Mouse (Mus musculus) heart, adult 11 months (tissue): ENCODE measurements around the gene Prrt1.

Experiments used
- DNase-seq: peaks from one replicate; pipeline ENCODE4 v3.0.0; 2022

Prrt1 gene

DNA sequence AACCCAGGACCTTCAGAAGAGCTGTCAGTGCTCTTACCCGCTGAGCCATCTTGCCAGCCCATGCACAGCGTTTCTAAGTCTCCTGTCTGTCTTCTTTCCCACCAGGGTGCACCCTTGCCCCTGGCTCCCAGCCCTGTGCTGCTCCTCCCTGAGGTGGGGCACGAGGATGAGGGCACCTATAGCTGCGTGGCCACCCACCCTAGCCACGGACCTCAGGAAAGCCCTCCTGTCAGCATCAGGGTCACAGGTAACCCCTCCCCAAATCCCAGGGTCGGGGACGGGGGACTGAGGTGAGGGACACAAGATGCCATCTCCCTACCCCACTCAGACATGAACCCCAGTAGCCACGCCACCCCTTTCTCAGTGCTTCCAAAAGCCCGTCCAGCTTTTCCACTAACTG is 29.4 kb upstream of the Prrt1 start:
- no peak for DNase-seq

DNA sequence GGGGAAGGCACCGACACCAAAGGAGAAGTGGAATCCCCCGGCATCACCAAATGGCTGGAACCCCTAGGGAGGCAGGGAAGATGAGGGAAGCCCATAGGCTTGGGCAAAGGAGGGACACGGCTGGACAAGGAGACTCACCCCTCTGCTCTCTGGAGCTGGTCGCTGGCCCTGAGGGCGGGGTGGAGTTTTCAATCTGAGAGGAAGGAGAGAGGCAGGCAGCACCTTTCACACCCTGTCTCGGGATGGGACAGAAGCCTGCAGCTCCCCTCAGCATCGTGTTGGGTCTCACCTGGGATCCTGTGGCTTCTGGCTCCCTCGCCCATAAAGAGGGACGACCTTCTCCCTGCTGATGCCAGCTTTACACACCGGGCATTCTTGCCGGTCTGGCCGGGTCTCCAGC is 27.5 kb upstream of the Prrt1 start:
- DNase-seq: no peak

DNA sequence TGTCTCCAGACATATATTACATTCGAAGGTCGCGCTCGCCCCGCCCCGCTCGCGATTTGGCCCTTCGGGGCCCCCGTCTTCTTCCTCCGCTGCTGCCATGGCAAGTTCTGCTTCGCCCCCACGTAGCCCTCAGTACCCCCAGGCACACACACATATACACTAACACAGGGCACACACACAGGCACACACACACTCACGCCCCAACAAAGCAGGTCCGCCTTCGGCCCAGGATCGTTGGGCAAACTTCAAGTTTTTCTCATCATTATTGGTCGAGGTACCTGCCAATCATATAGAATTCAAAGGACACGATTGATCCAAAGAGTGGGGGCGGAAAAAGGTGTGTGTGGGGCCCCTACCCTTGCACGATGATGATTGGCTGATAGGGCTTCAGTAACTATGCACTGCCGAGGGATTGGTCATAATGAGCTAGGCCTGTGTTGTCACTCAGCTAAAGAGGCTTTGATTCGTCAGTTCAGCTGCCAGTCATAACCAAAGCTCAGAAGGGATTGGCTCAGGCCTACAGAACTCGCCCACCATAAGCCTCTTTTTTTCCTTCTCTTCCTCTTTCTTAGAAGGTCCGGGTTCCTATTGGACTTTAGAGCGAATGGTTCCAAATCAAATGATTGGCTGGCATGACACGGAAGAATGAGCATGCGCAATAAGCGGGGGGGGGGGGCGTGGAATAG is 25.8 kb upstream of the Prrt1 start, which contains the start of gene Rnf5:
Rnf5 (minus strand) TSS at position 316 of the 686 bp plus-strand sequence.
- DNase-seq: peak; percentile 100

DNA sequence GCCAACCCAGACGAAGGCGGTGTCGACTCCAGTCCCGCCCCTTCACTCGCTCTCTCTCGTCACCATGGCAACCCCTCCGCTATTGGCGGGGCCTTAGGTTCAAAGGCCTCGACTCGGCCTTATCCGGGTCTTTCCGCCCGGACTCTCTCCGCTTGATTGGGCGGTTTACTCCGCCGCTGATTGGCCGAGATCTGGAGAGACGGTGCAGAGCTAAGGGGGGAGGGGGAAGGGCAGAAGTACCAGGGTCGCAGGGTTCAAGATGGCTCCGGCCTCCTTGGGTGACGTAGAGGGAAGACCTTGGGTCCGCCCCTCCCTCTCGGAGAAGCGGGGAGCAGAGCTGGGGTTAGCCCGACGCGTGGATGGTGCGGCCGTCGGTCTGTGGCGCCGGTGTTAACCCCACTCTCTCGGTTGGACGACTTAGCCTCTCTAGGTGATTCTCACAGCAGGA is 25.2 kb upstream of the Prrt1 start, which contains the start of gene Agpat1:
Agpat1 (plus strand) TSS at position 202 of the 448 bp plus-strand sequence.
- DNase-seq: peak; percentile 100

DNA sequence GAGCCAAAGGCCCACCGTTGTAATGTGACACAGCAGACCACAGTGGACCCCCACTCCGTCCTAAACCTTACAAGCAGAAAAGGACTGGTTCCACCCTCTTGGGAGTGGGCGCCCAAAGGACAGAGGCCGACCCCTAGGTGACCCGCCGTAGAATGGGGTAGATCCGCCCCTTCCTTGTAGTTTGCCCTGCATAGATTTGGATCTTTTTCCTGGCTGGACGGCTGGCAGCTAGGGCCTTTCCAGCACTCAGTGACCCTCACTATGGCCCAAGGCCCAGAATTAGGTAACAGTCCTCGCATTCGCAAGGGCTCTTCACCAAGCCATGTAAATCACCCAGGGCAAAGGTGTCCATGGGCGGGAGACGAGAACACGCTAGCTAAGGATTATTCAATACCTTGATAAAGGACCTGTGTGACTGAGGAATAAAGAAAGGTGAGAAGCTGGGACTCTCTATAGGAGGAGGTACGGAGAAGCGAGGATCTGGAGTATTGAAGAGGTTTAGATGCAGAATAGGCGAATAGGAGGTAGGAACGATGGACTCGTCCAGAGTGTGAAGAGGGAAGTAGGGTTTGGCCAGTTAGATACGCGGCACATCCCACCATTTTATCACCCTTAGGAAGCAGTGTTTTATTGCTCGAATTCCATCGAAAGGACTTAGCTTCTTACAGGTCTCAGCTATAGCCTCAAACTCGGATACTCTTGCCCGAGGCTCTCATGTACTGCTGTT is 24.7 kb upstream of the Prrt1 start:
- peak; percentile 94 for DNase-seq

DNA sequence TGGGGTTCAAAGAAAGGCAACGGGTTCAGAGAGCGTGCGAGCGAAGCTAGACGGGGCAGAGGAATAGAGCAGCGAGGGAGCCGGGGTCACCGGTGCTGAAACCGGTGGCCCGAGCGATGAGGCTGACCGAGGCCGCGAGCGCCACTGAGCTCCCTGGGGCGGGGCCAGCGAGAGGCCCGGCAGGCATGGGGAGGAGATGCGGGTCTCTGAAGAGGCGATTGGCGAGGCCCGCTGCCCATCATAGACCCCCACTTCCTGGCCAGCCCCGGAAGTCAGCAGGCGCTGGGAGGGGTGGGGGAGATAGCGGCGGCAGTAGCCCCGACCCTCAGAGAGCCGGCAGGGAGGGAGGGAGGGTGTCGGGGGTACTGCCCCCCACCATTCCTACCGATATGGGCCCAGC is 23.7 kb upstream of the Prrt1 start:
- peak; percentile 100 for DNase-seq

DNA sequence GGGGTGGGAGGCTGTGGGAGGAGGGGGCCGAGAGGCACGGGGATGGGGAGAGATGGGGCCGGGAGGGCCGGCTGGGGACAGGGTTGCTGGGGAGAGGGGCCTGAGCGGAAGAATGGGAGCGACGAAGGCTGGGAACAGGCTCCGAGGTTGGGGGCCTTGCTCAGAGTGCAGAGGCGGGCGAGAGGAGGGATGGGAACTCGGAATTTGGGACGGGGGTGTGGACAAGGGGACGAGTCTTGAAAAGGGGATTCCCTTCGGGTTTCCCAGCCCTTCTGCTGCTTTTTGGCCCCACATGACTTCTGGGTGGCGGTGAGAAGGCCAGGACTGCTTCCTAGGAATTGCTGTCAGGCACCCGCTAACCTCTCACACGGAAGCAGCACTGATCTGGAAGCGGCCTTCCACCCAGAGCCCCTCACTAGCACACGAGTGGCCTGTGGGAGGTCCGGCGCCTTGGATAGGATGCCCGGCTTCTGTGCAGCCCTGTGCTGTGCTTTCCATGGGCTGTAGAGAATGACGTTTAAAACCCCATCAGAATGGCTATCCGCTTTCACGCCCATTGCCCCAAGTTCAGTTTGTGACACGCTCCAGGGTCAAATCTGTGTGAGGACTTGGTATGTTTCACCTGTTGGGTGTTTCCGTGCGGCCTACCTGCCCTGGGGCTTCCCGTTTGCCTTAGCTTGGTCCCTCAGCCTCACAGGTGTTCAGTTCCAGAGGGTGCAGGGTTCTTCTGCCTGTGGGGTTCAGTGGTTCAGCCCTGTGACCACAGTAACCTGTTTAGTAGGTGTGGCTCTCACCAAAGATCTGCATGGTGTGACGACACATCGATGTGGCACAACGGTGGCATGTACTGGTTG is 22.9 kb upstream of the Prrt1 start:
- DNase-seq: peak; percentile 95

DNA sequence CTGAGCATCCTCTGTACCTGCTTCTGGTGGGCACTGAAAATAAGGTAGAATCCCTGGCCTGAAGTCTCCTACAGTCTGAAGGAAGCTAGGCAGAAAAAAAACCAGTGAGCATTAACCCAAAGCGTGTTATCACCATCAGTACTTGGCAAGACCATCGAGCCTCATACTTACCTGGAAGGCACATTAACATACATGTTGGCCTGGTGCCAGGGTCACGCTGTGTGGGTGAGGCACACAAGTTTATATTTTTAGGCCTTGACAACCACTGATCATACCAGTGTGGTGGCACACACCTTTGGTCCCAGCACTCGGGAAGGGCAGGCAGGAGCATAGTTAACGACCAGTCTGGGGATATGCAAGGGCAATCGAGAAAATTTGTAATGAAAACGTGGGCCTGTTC is 21.3 kb upstream of the Prrt1 start:
- DNase-seq: no peak

DNA sequence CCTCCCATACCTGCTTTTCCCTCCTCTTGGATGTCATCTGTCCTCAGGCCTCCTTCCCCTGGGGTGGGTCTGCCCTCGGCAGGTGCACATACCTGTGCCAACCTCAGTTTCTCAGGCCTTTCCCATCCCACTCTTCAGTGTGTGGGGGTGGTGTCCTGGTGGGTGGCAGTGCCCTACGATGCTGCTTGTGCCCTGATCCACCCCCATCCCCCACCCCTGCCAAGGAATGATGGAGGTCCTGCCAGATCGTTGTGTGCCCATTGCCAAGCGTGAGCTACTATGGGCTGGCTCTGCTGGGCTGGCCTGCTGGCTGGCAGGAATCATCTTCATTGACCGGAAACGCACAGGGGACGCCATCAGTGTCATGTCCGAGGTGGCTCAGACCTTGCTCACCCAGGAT is 18.3 kb upstream of the Prrt1 start:
- no peak for DNase-seq

DNA sequence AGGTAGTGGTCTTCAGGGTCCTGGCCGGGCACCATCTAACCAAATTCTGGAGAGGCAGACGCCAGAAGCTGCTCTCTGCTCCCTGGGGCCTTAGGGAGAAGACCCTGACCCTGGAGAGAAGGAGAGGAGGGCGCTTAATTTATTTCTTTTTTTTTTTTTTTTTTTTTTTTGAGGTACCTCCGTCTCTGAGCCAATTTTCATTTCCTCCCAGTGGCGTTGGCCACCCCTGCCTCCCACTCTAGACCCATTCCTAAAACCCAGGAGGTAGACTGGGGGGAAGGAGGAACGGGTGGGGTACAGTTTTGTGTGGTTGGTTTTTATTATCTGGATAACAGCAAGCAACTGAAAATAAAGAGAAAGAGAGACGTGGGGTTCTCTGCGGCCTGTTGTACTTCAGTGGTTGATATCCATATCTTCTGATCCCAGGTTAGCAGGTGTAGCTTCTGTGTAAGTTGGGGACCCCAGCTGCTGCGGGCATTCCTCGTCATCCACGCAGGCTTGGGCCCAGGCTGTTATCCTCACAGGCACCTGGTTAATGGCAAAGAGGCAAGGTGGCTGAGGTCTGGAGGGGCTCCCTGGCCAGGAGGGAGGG is 16.2 kb upstream of the Prrt1 start:
- DNase-seq: no peak

DNA sequence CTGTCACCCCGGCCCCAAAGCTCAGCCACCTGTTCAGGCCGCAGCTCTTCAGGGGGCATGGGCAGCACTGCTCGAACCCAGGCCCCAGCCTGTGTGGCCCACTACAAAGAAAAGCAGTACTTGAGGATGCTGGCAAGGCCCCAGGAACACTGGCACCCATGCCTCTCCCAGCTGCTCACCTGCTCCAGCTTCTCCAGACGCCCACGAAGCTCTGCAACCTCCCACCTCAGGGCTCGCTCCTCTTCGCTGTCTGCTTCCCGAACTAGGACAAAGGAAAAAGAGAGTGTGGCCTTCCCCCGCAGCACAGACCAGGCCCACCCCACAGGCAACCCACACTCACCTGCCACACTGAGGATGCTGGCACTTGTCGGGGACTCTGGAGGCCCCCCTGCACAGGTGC is 15.5 kb upstream of the Prrt1 start:
- DNase-seq: no peak

DNA sequence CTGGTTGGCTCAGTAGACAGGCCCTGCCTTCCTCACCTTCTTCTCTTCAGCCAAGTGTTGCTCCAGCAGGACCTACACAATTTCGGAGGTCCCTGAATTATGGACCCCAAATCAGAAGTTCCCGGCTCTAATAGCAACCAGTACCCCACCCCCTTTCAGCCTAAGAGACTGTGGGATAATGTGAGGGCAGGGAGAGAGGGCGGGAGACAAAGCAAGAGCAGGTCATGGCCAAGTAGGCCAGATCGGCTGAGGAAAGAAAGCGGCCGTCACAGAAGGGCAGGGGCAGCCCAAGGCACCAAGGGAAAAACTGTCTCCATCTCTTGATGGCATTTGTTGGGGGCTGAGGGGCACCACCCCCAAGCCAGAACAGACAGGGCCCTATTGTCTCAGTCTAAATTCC is 13.5 kb upstream of the Prrt1 start, which contains the start of gene Egfl8:
Egfl8 (minus strand) TSS at position 101 of the 400 bp plus-strand sequence.
- no peak for DNase-seq

DNA sequence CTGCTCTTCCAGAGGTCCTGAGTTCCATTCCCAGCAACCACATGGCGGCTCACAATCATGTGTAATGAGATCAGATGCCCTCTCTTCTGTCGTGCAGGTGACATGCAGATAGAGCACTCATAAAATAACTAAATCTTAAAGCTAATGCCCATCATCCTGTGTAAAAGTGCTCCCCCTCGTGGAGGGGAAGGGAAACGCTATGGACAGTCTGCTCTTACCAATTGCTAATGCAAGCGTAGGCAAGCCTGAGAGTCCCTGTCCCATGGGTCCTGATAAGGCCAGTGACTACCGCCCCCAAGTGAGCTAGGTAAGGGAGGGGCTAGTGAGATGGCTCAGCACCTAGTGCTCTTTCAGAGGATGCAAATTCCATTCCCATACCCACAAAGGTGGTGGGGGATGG is 10.3 kb upstream of the Prrt1 start:
- DNase-seq: no peak

DNA sequence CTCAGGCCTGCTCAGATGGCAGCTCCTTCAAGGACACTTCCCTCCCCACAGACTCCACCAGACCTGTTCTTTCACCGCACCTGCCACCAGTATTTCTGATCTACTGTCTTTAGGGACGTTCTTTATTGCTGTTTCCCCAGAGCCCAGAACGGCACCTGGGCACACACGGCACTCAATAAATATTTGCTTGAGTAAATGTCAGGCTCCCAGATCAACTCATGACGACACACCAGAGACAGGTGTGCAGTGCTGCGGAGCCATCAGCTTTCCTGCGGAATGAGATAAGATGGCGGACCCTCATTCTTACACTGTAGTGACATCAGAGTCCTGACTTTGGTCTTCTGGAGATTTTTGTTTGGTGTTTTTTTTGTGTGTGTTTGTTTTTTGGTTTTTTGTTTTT is 8.3 kb upstream of the Prrt1 start:
- DNase-seq: no peak

DNA sequence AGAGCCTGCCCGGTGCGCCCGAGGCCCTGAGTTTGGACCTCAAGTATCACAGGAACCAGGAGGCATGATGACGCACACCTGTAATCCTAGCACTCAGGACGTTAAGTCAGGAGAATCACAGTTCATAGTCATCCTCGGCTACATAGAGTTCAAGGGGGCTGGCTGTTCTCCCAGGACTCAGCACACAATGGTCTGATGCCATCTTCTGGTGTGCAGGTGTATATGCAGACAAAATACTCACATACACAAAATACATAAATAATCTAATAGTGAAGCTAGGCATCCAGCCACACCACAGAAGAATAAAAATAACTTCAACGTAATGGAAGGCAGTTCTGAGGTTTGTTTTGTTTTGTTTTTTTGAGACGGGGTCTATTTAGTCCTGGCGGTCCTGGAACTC is 6.2 kb upstream of the Prrt1 start:
- no peak for DNase-seq

DNA sequence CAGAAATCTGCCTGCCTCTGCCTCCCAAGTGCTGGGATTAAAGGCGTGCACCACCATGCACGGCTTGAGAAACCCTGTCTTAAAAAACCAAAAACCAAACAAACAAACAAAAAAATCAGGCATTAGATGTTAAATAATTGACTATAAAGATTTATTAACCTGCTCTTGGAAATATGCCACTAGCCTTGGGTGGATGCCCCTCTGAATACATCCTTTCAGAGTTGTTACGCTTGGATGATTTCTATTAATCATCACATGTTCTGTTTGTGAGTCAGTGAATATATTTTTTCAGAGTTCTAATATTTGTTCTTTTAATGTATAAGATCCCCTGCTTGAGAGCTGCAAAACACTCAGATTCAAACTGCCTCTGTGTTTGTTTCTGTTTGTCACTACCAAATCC is 4.4 kb upstream of the Prrt1 start:
- DNase-seq: no peak

DNA sequence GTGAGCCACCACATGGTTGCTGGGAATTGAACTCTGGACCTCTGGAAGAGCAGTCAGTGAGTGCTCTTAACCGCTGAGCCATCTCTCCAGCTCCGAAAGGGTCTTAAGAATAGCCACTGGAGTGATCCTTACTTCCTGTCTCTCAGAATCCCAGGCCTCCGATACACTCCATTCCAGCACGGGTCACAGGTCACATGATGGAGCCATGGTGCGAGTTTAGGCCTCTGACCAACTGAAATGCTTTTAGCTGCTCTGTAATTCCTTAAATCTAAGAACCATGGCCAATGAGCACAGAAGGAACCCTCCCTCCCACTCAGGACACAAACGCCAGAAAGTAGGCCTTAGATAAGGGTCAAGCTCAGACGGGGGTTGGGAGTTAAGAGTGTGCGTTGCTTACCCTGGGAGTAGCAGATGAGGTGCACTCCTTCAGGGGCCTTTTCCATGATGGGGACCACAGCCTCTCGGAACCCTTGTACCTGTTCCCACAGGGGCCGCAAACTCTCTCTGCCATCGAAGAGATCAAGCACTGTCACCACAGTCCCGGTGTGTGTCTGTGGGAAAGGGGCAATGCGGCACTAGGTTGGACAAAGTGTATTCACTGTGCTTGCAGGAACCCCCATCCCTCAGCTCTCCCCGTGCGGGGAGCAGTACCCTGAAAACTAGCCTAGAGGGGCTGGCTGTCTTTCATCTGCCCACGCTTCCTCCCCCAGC is 3.1 kb upstream of the Prrt1 start:
- no peak for DNase-seq

DNA sequence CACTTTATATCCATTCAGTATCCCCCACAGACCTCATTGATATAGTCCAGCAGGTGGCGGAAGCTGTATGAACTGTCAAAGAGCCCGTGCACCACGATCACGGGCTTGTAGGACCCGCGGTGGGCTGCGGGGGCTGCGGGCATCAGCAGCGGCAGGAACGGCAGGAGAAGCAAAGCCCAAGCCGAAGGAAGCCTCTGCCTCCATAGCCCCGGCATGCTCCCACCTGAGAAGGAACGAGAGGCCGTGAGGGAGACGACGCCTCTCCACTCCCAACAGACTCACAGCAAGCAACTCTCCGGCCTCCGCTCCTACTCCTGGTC is 2.6 kb upstream of the Prrt1 start:
- peak; percentile 96 for DNase-seq

DNA sequence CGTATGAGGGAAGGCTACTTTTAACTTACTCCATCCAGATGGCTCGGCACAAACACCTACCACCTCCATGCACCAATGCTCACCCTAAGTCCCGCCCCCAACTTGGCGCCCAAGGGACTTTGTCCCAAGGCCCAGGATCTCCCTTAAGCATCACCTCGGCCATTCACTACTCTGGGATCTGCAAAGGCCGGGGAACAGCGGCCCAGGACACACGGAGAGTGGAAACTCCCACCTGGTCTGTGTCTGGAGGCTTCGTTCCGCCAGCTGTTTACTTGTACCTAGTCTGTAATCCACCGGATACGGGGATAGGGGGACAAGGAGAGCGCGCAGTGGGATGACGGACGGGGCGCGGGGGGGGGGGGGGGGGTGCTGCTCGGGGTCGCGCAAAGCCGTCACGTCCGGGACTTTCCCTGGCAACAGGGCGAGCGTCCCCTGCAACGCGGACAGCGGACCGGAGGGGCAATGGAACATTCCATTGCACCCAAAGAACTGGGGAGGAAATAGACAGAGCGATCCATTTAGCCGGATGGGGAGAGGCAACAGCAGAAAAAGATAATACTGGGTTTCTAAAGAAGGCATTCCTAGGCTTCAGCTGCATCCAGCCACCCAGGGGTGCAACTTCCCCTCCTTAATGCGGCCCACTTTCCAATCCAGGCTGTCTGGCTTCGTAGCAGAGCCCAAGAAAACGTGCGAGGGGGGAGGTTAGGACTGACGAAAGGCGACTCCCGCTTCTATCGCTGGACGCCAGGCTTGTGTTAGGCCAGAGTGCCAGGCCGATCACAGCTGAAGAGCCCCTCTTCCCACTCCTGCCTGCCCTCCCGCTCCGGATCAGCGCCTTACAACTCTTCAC is 2.0 kb upstream of the Prrt1 start:
- peak; percentile 99 for DNase-seq

DNA sequence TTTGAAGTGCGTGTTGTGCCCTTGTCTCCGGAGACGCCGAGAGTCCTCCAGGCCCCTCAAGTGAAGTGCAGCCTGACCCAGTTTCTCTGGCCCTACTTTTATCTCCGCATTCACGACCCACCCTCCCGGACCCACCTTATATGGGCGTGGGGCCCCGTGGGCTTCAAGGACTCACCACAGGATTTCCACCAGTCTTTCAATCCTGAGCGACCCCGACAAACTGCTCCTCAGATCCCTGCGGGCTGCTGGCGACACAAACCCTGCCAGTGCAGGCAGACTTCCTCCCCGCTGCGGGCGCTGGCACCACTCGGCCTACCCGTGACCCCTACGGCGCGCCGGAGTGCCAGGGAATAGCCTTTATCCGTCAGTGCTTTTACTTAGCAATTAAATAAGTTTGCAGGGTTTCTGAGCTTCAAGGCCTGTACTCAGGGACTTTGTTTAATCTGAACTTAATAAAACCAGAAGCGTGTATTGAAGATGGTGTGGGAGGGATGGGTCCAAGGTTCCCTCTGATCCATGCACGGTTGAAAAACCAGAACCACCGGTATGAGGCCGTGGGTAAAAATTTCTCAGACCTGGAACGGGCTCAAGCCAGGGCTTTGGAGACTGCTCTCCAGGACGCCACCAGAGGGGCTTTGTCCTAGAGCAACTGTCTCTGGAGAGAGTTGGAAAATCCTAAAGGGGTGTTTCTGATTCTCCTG is 1.2 kb upstream of the Prrt1 start, which contains the start of gene Ppt2:
Ppt2 (minus strand) TSS at position 568 of the 701 bp plus-strand sequence.
- peak; percentile 97 for DNase-seq

DNA sequence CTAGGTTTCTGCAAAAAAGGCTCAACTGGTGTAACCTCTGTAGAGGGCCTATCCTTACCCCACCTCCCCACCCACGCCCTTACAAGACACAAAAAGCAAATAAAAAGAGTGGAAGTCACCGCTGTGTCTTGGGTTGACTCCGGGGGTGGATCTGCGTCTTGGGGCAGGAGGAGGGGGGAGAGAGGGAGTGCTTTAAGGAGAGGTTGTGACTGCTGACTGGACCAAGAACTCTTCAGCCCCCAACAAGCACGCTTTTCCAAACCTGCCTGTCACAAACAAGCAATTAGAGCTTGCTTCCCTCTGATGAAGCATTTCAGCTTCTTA is 727 bp upstream of the Prrt1 start:
- no peak for DNase-seq
